Mouse (Mus musculus) E14TG2a.4 (cell line): Measurements from ENCODE around the gene Klhl36.

Experiments used
- H3K27me3 ChIP-seq: 2 replicates; pipeline ENCODE4 v1.6.1; 2014; ENCODE audit warnings: low read length, control low read depth; ENCODE audit not compliant: insufficient read depth
- H3K36me3 ChIP-seq: 2 replicates; pipeline ENCODE4 v1.6.1; 2014; ENCODE audit warnings: low read length, control low read depth; ENCODE audit not compliant: insufficient read depth
- H3K4me1 ChIP-seq: replicated peaks from 2 replicates; pipeline ENCODE4 v1.6.1; 2014; ENCODE audit warnings: low read depth, low read length, control low read depth
- H3K4me3 ChIP-seq: replicated peaks from 2 replicates; pipeline ENCODE4 v1.5.1; 2014; ENCODE audit warnings: mild to moderate bottlenecking, low read length
- H3K9me3 ChIP-seq: 2 replicates; pipeline ENCODE4 v1.6.1; 2014; ENCODE audit warnings: low read length, control low read depth
- CTCF ChIP-seq: conservative IDR thresholded peaks from 2 replicates; pipeline ENCODE4 v1.5.1; 2014; ENCODE audit warnings: low read length
- NANOG ChIP-seq: IDR thresholded peaks from 2 replicates; pipeline ENCODE4 v1.6.1; 2014; ENCODE audit warnings: borderline replicate concordance, low read length, mixed read lengths
- POU5F1 ChIP-seq: IDR thresholded peaks from 2 replicates; pipeline ENCODE4 v1.6.1; 2014; ENCODE audit warnings: low read length, borderline replicate concordance

Gene Klhl36

GRCm38 (mm10) chr8:119854035-119854434, 8.0 kb upstream of the Klhl36 start:
- peaks cover 12% of the 10 kb centered on the region for H3K9me3 ChIP-seq
- H3K4me3 ChIP-seq, result no peak overlapping the region

GRCm38 (mm10) chr8:119855656-119856055, 6.4 kb upstream of the Klhl36 start:
- TF ChIP-seq CTCF (no peak), POU5F1 (no peak), NANOG (no peak)
- no peak overlapping the region for H3K4me3 ChIP-seq

More at GRCm38 (mm10) chr8:119854035-119854434, 8.0 kb upstream of the Klhl36 start:
- TF ChIP-seq CTCF (no peak), POU5F1 (no peak), NANOG (no peak)
- Histone ChIP-seq H3K27me3 (peaks cover 26% of the 10 kb centered on the region), H3K36me3 (no peaks in the 10 kb centered on the region), H3K4me1 (peaks cover 20% of the 10 kb centered on the region)

GRCm38 (mm10) chr8:119857767-119858166, 4.3 kb upstream of the Klhl36 start:
- H3K27me3 ChIP-seq, result peaks cover 35% of the 10 kb centered on the region
- TF ChIP-seq CTCF, result no peak
- TF ChIP-seq NANOG, result no peak
- TF ChIP-seq POU5F1, result no peak
- H3K9me3 ChIP-seq, result peaks cover 5% of the 10 kb centered on the region; the same call in 1 of the 2 replicates
- H3K4me3 ChIP-seq, result no peak overlapping the region
- H3K36me3 ChIP-seq, result no peaks in the 10 kb centered on the region
- peaks cover 24% of the 10 kb centered on the region for H3K4me1 ChIP-seq

More at GRCm38 (mm10) chr8:119855656-119856055, 6.4 kb upstream of the Klhl36 start:
- Histone ChIP-seq H3K36me3 (no peaks in the 10 kb centered on the region), H3K9me3 (peaks cover 5% of the 10 kb centered on the region; the same call in 1 of the 2 replicates), H3K27me3 (peaks cover 29% of the 10 kb centered on the region), H3K4me1 (peaks cover 20% of the 10 kb centered on the region)

GRCm38 (mm10) chr8:119862390-119862734, 296 bp downstream of the Klhl36 start:
- H3K4me3 ChIP-seq, result peak overlapping the region; percentile 91
- H3K36me3 ChIP-seq, result no peaks in the 10 kb centered on the region
- H3K27me3 ChIP-seq, result peaks cover 57% of the 10 kb centered on the region
- TF ChIP-seq CTCF (no peak), POU5F1 (no peak), NANOG (no peak)
- H3K4me1 ChIP-seq, result peaks cover 11% of the 10 kb centered on the region
- H3K9me3 ChIP-seq, result peaks cover 5% of the 10 kb centered on the region; the same call in 1 of the 2 replicates

- TF ChIP-seq POU5F1 (no peak), CTCF (no peak), NANOG (no peak)
- H3K4me3 ChIP-seq, result peak overlapping the region; percentile 91
- H3K27me3 ChIP-seq, result peaks cover 57% of the 10 kb centered on the region
Measured at GRCm38 (mm10) chr8:119862749-119863148, 683 bp downstream of the Klhl36 start.

GRCm38 (mm10) chr8:119869616-119870015, 7.5 kb downstream of the Klhl36 start:
- peaks cover 13% of the 10 kb centered on the region for H3K9me3 ChIP-seq

More at GRCm38 (mm10) chr8:119862749-119863148, 683 bp downstream of the Klhl36 start:
- H3K4me1 ChIP-seq, result peaks cover 11% of the 10 kb centered on the region
- H3K9me3 ChIP-seq, result peaks cover 5% of the 10 kb centered on the region; the same call in 1 of the 2 replicates
- H3K36me3 ChIP-seq, result no peaks in the 10 kb centered on the region

GRCm38 (mm10) chr8:119873181-119873580, 11.1 kb downstream of the Klhl36 start:
- TF ChIP-seq NANOG (no peak), CTCF (no peak), POU5F1 (no peak)
- peaks cover 13% of the 10 kb centered on the region for H3K9me3 ChIP-seq
- H3K4me1 ChIP-seq, result peaks cover 26% of the 10 kb centered on the region
- no peak overlapping the region for H3K4me3 ChIP-seq
- peaks cover 3% of the 10 kb centered on the region; the same call in 1 of the 2 replicates for H3K36me3 ChIP-seq
- peaks cover 51% of the 10 kb centered on the region for H3K27me3 ChIP-seq

More at GRCm38 (mm10) chr8:119869616-119870015, 7.5 kb downstream of the Klhl36 start:
- Histone ChIP-seq H3K4me1 (peaks cover 19% of the 10 kb centered on the region), H3K4me3 (peak overlapping the region; percentile 63), H3K27me3 (peaks cover 69% of the 10 kb centered on the region), H3K36me3 (peaks cover 3% of the 10 kb centered on the region; the same call in 1 of the 2 replicates)
- TF ChIP-seq CTCF (no peak), NANOG (no peak), POU5F1 (no peak)

- Histone ChIP-seq H3K4me1 (peaks cover 16% of the 10 kb centered on the region), H3K9me3 (no peaks in the 10 kb centered on the region), H3K27me3 (peaks cover 38% of the 10 kb centered on the region), H3K36me3 (no peaks in the 10 kb centered on the region), H3K4me3 (no peak overlapping the region)
- no peak for TF ChIP-seq POU5F1
- TF ChIP-seq CTCF, result no peak
- no peak for TF ChIP-seq NANOG
Measured at GRCm38 (mm10) chr8:119881301-119881700, 19.2 kb downstream of the Klhl36 start.

- peaks cover 12% of the 10 kb centered on the region for H3K4me1 ChIP-seq
- no peaks in the 10 kb centered on the region for H3K9me3 ChIP-seq
- H3K4me3 ChIP-seq, result no peak overlapping the region
- peaks cover 37% of the 10 kb centered on the region for H3K27me3 ChIP-seq
- no peaks in the 10 kb centered on the region for H3K36me3 ChIP-seq
- TF ChIP-seq NANOG (no peak), CTCF (no peak), POU5F1 (no peak)
Measured at GRCm38 (mm10) chr8:119881917-119882316, 19.9 kb downstream of the Klhl36 start.
